Mouse (Mus musculus): ENCODE data around the gene Zfhx3.

The Zfhx3 gene

GRCm38 (mm10) chr8:108017727-108018126 is 75.3 kb downstream of the Zfhx3 start:
- in situ Hi-C loops (cut with MboI) = no loop called here

- in situ Hi-C loops (cut with MboI) = no loop called here
Observed at GRCm38 (mm10) chr8:108019651-108020050, 77.2 kb downstream of the Zfhx3 start.

GRCm38 (mm10) chr8:108022404-108022803 is 80.0 kb downstream of the Zfhx3 start:
- in situ Hi-C loops (cut with MboI) = no loop called here

GRCm38 (mm10) chr8:108024331-108024730 is 81.9 kb downstream of the Zfhx3 start:
- in situ Hi-C loops (cut with MboI) = no loop called here

GRCm38 (mm10) chr8:108025249-108025648 is 82.8 kb downstream of the Zfhx3 start:
- in situ Hi-C loops (cut with MboI) = no loop called here

GRCm38 (mm10) chr8:108026557-108027440 is 84.4 kb downstream of the Zfhx3 start:
- in situ Hi-C loops (cut with MboI) = no loop called here

GRCm38 (mm10) chr8:108027561-108028025 is 85.1 kb downstream of the Zfhx3 start:
- in situ Hi-C loops (cut with MboI) = no loop called here

GRCm38 (mm10) chr8:108028440-108028839 is 86.0 kb downstream of the Zfhx3 start:
- in situ Hi-C loops (cut with MboI) = no loop called here

- in situ Hi-C loops (cut with MboI) = no loop called here
Observed at GRCm38 (mm10) chr8:108031159-108031558, 88.7 kb downstream of the Zfhx3 start.

- in situ Hi-C loops (cut with MboI) = no loop called here
Observed at GRCm38 (mm10) chr8:108034070-108034469, 91.6 kb downstream of the Zfhx3 start.

- in situ Hi-C loops (cut with MboI) = no loop called here
Observed at GRCm38 (mm10) chr8:108034726-108035125, 92.3 kb downstream of the Zfhx3 start.

- in situ Hi-C loops (cut with MboI) = no loop called here
Observed at GRCm38 (mm10) chr8:108043618-108044017, 101.2 kb downstream of the Zfhx3 start.

GRCm38 (mm10) chr8:108044185-108044584 is 101.7 kb downstream of the Zfhx3 start:
- in situ Hi-C loops (cut with MboI) = no loop called here

GRCm38 (mm10) chr8:108056241-108056640 is 113.8 kb downstream of the Zfhx3 start:
- in situ Hi-C loops (cut with MboI) = no loop called here

GRCm38 (mm10) chr8:108061972-108062371 is 119.5 kb downstream of the Zfhx3 start:
- in situ Hi-C loops (cut with MboI) = no loop called here

GRCm38 (mm10) chr8:108067111-108067510 is 124.7 kb downstream of the Zfhx3 start:
- in situ Hi-C loops (cut with MboI) = no loop called here

GRCm38 (mm10) chr8:108068195-108068594 is 125.8 kb downstream of the Zfhx3 start:
- in situ Hi-C loops (cut with MboI) = no loop called here

- in situ Hi-C loops (cut with MboI) = no loop called here
Observed at GRCm38 (mm10) chr8:108070438-108070837, 128.0 kb downstream of the Zfhx3 start.

- in situ Hi-C loops (cut with MboI) = no loop called here
Observed at GRCm38 (mm10) chr8:108072126-108072746, 129.8 kb downstream of the Zfhx3 start.

GRCm38 (mm10) chr8:108072853-108073252 is 130.4 kb downstream of the Zfhx3 start:
- in situ Hi-C loops (cut with MboI) = no loop called here

GRCm38 (mm10) chr8:108075176-108075575 is 132.7 kb downstream of the Zfhx3 start:
- in situ Hi-C loops (cut with MboI) = no loop called here

GRCm38 (mm10) chr8:108078726-108079125 is 136.3 kb downstream of the Zfhx3 start:
- in situ Hi-C loops (cut with MboI) = no loop called here

GRCm38 (mm10) chr8:108086913-108087312 is 144.5 kb downstream of the Zfhx3 start:
- in situ Hi-C loops (cut with MboI) = no loop called here
